In genomic region chr2:65929927-65930326, GRCm38 (mm10) we compare ENCODE assay signal across 8 mouse cellular contexts.
DNase-seq lines count a peak whose midpoint lies in the region; ATAC-seq lines count a peak whose summit lies in the region.

No protein-coding gene starts in this region.

- no peaks in the 10 kb centered on the region for H3K36me3 ChIP-seq in heart, embryonic 14.5 days (ENCODE audit: control insufficient read depth, insufficient read depth, low read length)
- H3K36me3 ChIP-seq in heart, embryonic 10.5 days = no peaks in the 10 kb centered on the region
- H3K36me3 ChIP-seq in hindbrain, embryonic 11.5 days (ENCODE audit: control insufficient read depth, insufficient read depth, low read length) = no peaks in the 10 kb centered on the region
- H3K36me3 ChIP-seq in limb, embryonic 13.5 days = no peaks in the 10 kb centered on the region

- 52% methylated on average over 11 of the region's 11 CpGs for WGBS in heart, embryonic 14.5 days
- 56% methylated on average over 11 of the region's 11 CpGs for WGBS in heart, embryonic 10.5 days
- WGBS in hindbrain, embryonic 11.5 days = 43% methylated on average over 11 of the region's 11 CpGs
- WGBS in limb, embryonic 13.5 days = 34% methylated on average over 11 of the region's 11 CpGs

- no peaks in the 10 kb centered on the region for H3K4me1 ChIP-seq in heart, embryonic 14.5 days (ENCODE audit: control insufficient read depth in 2 of 2, insufficient read depth in 2 of 2, low read length in 2 of 2)
- H3K4me1 ChIP-seq in heart, embryonic 10.5 days = no peaks in the 10 kb centered on the region
- H3K4me1 ChIP-seq in hindbrain, embryonic 11.5 days (replicated peaks; ENCODE audit: control insufficient read depth, insufficient read depth, low read length) = no peaks in the 10 kb centered on the region
- peaks cover 11% of the 10 kb centered on the region for H3K4me1 ChIP-seq in limb, embryonic 13.5 days

- no peak for ATAC-seq in heart, embryonic 14.5 days (ENCODE audit: insufficient number of reproducible peaks, insufficient read depth, low FRiP score, low read depth)
- ATAC-seq in hindbrain, embryonic 11.5 days (ENCODE audit: low FRiP score) = peak; percentile 74
- peak; percentile 59; the same call in 1 of the 2 replicates for ATAC-seq in limb, embryonic 13.5 days (ENCODE audit: low FRiP score, low read depth)

- H3K4me2 ChIP-seq in heart, embryonic 14.5 days (ENCODE audit: low read length) = peak overlapping the region; percentile 13; the same call in 1 of the 2 replicates
- H3K4me2 ChIP-seq in hindbrain, embryonic 11.5 days (replicated peaks; ENCODE audit: low read depth, low read length) = peak overlapping the region; percentile 8
- peak overlapping the region; percentile 46 for H3K4me2 ChIP-seq in limb, embryonic 13.5 days (replicated peaks)

- no peak overlapping the region for H3K4me3 ChIP-seq in heart, embryonic 14.5 days (ENCODE audit: control insufficient read depth in 1 of 2, insufficient read depth in 1 of 2, low read depth in 1 of 2, low read length in 2 of 2)
- no peak overlapping the region for H3K4me3 ChIP-seq in heart, embryonic 10.5 days
- H3K4me3 ChIP-seq in hindbrain, embryonic 11.5 days (ENCODE audit: low read depth, low read length) = peak overlapping the region; percentile 24
- no peak overlapping the region for H3K4me3 ChIP-seq in limb, embryonic 13.5 days

- no peak overlapping the region for H3K27ac ChIP-seq in heart, embryonic 14.5 days (replicated peaks in 1 of 2; ENCODE audit: control insufficient read depth in 1 of 2, insufficient read depth in 1 of 2, low read depth in 2 of 2, low read length in 2 of 2)
- H3K27ac ChIP-seq in heart, embryonic 10.5 days = no peak overlapping the region
- H3K27ac ChIP-seq in hindbrain, embryonic 11.5 days (ENCODE audit: low read depth, low read length) = peak overlapping the region; percentile 81
- no peak overlapping the region for H3K27ac ChIP-seq in limb, embryonic 13.5 days

- H3K9me3 ChIP-seq in heart, embryonic 14.5 days (ENCODE audit: control insufficient read depth, low read length) = no peaks in the 10 kb centered on the region
- no peaks in the 10 kb centered on the region for H3K9me3 ChIP-seq in heart, embryonic 10.5 days
- no peaks in the 10 kb centered on the region for H3K9me3 ChIP-seq in hindbrain, embryonic 11.5 days (ENCODE audit: control insufficient read depth, low read length)
- no peaks in the 10 kb centered on the region for H3K9me3 ChIP-seq in limb, embryonic 13.5 days

- H3K9ac ChIP-seq in heart, embryonic 14.5 days (ENCODE audit: low read length) = no peak overlapping the region
- peak overlapping the region; percentile 40 for H3K9ac ChIP-seq in hindbrain, embryonic 11.5 days (ENCODE audit: low read depth, low read length)
- no peak overlapping the region for H3K9ac ChIP-seq in limb, embryonic 13.5 days

- no peak for DNase-seq in heart, embryonic 10.5 days (ENCODE audit: low spot score)
- DNase-seq in hindbrain, embryonic 11.5 days (ENCODE audit: low spot score) = peak; percentile 59
- DNase-seq in right cerebral cortex, postnatal 10 days (ENCODE audit: low spot score in 2 of 2) = peak; percentile 67 to 82
- no peak for DNase-seq in T-cell, adult 2 months (ENCODE audit: low spot score)
- no peak for DNase-seq in kidney, adult 11 months
- DNase-seq in adrenal gland, postnatal 25 days = no peak

- H3K27me3 ChIP-seq in heart, embryonic 14.5 days (ENCODE audit: control insufficient read depth, insufficient read depth, low read length) = no peaks in the 10 kb centered on the region
- no peaks in the 10 kb centered on the region for H3K27me3 ChIP-seq in heart, embryonic 10.5 days (ENCODE audit: insufficient read depth, poor library complexity, severe bottlenecking)
- H3K27me3 ChIP-seq in hindbrain, embryonic 11.5 days (ENCODE audit: control insufficient read depth, insufficient read depth, low read length) = no peaks in the 10 kb centered on the region
- H3K27me3 ChIP-seq in limb, embryonic 13.5 days = no peaks in the 10 kb centered on the region

Comparison
In these comparisons a context has a peak if more than half of its experiments do, and no peak if none do; other contexts are left out.
1. DNase-seq: peak in hindbrain, embryonic 11.5 days (single experiment) and right cerebral cortex, postnatal 10 days (2 of 2); none in heart, embryonic 10.5 days (single experiment), T-cell, adult 2 months (single experiment), kidney, adult 11 months (single experiment) and adrenal gland, postnatal 25 days (single experiment).
2. Peak in every context shown above with its lines, with median percentiles within 50 percentile points of each other: H3K4me2 ChIP-seq.